Mouse (Mus musculus) urinary bladder, postnatal 10 days (tissue): ENCODE data around the gene Lin52.

ENCODE experiments used
- DNase-seq: peaks from one replicate; pipeline ENCODE4 v3.0.0; 2022; ENCODE audit warnings: low spot score

Gene Lin52

GRCm38 (mm10) chr12:84468701-84469100 is 17.5 kb downstream of the Lin52 start:
- DNase-seq = no peak

GRCm38 (mm10) chr12:84478937-84479336 is 27.7 kb downstream of the Lin52 start:
- no peak for DNase-seq

GRCm38 (mm10) chr12:84481251-84481650 is 30.0 kb downstream of the Lin52 start:
- no peak for DNase-seq

- no peak for DNase-seq
Measured at GRCm38 (mm10) chr12:84482778-84483585, 31.8 kb downstream of the Lin52 start.

- no peak for DNase-seq
Measured at GRCm38 (mm10) chr12:84487324-84488056, 36.3 kb downstream of the Lin52 start.

GRCm38 (mm10) chr12:84496795-84497194 is 45.6 kb downstream of the Lin52 start:
- no peak for DNase-seq

- DNase-seq = no peak
Measured at GRCm38 (mm10) chr12:84500528-84501263, 49.5 kb downstream of the Lin52 start.

GRCm38 (mm10) chr12:84501278-84501677 is 50.1 kb downstream of the Lin52 start:
- no peak for DNase-seq

- DNase-seq = no peak
Measured at GRCm38 (mm10) chr12:84506856-84507255, 55.6 kb downstream of the Lin52 start.

GRCm38 (mm10) chr12:84512016-84512415 is 60.8 kb downstream of the Lin52 start:
- no peak for DNase-seq

GRCm38 (mm10) chr12:84515486-84515885 is 64.3 kb downstream of the Lin52 start:
- no peak for DNase-seq

- no peak for DNase-seq
Measured at GRCm38 (mm10) chr12:84516642-84517041, 65.4 kb downstream of the Lin52 start.

- no peak for DNase-seq
Measured at GRCm38 (mm10) chr12:84518018-84518417, 66.8 kb downstream of the Lin52 start.

- DNase-seq = no peak
Measured at GRCm38 (mm10) chr12:84523728-84524127, 72.5 kb downstream of the Lin52 start.

GRCm38 (mm10) chr12:84524147-84525050 is 73.2 kb downstream of the Lin52 start:
- DNase-seq = no peak

GRCm38 (mm10) chr12:84525422-84525821 is 74.2 kb downstream of the Lin52 start:
- no peak for DNase-seq

- no peak for DNase-seq
Measured at GRCm38 (mm10) chr12:84530426-84530825, 79.2 kb downstream of the Lin52 start.

GRCm38 (mm10) chr12:84531906-84532829 is 80.9 kb downstream of the Lin52 start:
- no peak for DNase-seq

GRCm38 (mm10) chr12:84532830-84533199 is 81.6 kb downstream of the Lin52 start:
- no peak for DNase-seq

GRCm38 (mm10) chr12:84533706-84534486 is 82.7 kb downstream of the Lin52 start:
- DNase-seq = no peak
